Mouse (Mus musculus): ENCODE measurements around the gene Ptrh1.

The Ptrh1 gene

DNA sequence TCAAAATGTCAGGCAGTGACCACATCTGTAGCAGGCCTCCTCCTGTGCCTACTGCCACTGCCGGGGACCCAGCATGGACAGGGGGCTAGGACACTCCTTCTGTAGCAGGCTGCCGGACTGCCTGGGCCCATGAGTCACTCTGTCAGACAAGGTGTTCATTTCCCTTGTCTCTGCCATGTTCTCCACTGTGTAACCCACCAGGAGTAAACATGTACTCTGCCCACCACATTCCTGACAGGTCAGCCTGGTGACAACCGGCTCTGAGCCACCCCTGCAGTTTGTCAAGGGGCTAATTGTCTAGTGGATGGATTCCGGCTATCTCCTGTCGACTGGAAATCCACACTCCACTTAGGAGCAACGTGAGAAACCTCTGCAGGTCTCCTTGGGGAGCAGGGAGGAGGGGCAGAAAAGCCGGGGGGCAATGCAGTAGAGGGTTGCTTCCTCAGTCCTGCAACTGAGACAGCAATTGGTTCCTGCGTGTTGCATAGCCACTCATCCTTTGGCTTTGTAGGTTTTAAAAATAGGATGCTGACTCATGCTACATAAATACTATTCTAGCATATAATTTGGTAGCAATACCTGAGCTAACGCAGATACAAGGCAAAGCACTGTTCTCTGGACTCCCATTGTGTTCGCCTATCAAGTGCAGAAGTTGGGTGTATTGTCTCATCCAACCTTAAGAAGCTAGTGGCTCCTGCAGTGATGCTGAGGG is 22.8 kb downstream of the Ptrh1 start:
- no peak for DNase-seq (ENCODE audit: low spot score)

DNA sequence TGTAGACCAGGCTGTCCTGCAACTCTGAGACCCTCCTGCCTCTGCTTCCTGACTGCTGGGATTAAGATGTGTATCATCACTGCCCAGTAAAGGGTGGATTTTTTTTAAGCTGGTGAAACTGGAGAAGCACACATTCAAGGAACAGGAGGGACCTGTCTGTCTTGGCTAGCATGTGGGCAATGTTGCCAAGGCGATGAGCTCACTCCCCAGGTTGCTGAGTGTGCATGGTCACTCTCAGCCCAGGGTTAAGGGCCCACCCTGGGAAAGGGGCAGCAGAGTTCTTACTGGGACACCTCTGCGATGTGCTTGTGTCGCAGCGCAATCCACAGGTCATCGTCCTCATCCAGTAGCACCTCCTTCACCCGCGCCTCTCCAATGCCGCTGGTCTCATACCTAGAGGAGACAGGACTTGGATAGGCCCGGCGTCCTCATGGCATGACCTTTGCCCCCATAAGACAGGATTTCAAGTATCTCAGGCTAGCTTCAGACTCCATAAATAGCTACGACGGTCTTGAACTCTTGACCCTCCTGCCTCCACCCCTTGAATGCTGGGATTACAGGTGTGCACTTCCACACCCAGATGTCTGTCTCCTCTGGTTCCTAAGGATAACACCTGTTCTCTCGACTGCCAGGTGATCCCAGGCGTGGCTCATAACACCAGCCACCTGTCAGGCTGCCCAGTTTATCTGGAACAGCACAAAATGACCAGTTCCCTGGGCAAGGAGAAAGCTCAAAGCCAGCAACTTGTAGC is 33.4 kb downstream of the Ptrh1 start:
- DNase-seq (ENCODE audit: low spot score): no peak

DNA sequence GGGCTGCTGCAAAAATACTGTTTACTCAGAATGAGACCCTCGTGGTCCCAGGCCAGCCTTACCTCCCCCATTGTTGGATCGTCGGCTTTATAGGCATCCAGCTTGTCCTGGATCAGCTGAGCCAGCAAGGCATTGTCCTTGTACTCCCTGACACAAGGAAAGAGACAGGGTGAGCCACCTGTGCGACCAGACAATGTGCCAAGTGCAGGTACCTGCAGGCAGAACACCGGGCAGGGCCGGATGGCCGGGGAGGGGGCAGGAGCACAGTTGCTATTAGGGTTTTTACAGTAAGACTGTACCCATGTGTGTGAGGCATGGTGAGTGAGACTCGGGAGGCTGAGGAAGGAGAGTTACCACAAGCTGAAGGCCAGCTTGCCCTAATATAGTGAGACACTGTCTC is 36.4 kb downstream of the Ptrh1 start:
- DNase-seq (ENCODE audit: low spot score): no peak

DNA sequence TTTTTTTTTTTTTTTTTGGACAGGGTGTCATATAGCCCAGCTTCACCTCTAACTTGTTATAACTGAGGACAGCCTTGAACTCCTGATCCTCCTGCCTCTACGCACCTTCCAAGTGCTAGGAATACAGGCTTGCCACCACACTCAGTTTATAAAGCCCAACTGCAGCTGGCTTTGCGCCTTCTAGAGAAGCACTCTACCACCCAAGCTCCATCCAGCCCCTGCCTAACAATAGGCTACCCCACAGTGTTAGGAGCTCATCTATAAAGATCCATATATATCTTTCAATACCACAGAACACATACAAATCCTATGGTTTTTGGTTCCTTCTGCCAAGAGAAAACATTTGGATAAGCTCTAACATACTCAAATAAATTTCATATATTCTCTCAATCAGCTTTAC is 40.9 kb downstream of the Ptrh1 start:
- no peak for DNase-seq (ENCODE audit: low spot score)

DNA sequence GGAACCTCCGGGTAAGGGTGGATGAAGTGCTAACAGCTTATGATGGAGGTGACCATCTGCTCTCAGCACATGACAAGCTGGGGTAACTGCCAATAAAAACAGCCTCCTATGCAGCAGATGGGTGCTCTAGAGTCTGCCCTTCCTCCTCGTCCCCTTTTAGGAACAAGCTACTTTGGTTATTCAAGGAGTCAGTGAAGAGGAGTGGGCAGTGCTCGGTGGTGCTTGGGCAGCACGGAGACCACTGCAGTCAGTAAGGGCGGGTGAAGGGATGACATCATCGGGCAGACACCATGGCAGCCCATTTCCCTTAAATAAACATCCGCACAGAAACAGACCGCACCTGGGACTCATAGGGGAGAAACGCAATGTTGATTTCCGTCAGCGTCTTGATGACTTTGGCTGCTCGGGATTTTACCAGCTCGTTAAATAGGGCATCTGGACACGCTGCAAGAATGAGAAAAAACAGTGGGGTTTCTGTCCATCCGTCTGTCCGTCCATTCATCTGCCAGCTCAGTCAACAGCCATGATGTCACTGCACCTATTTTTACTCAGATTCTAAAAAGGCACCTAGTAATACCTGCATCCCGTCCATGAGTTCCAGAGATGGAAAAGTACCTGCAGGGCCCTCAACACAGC is 41.5 kb downstream of the Ptrh1 start:
- DNase-seq (ENCODE audit: low spot score): peak; percentile 71

GRCm38 (mm10) chr2:32817589-32817988 is 42.0 kb downstream of the Ptrh1 start:
- no peak for DNase-seq (ENCODE audit: low spot score)

- no peak for DNase-seq (ENCODE audit: low spot score)
Measured at GRCm38 (mm10) chr2:32818208-32818607, 42.6 kb downstream of the Ptrh1 start.

- DNase-seq (ENCODE audit: low spot score): no peak
Measured at GRCm38 (mm10) chr2:32821041-32821802, 45.6 kb downstream of the Ptrh1 start.

GRCm38 (mm10) chr2:32822643-32823042 is 47.1 kb downstream of the Ptrh1 start:
- no peak for DNase-seq (ENCODE audit: low spot score)

GRCm38 (mm10) chr2:32823153-32823552 is 47.6 kb downstream of the Ptrh1 start:
- no peak for DNase-seq (ENCODE audit: low spot score)

DNA sequence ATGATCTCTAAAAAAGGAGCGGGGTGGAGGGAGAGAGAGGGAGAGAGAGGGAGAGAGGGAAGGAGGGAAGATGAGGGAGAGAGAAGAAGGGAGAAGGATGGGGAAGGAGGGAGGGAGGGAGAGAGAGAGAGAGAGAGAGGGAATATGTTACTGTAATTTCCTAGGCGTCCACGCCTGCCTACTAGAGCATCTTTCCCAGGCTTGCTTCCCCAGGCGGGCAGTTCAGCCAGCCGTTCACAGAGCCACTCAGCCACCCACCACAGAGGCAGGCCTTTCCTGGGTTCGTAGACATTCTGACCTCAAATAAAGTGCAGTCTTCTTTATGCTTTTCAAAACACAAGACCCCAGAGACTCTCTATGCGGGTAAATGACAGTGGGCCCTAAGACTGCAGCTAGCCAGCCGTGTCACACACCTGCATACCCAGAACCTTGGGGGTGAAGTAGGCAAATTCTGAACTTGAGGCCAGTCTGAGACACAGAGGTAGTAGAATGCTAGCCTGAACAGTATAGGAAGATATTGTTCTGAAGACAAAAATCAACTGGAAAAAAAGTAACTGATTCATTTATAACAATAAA is 48.1 kb downstream of the Ptrh1 start:
- DNase-seq (ENCODE audit: low spot score): no peak

- no peak for DNase-seq (ENCODE audit: low spot score)
Measured at GRCm38 (mm10) chr2:32824181-32824580, 48.6 kb downstream of the Ptrh1 start.

DNA sequence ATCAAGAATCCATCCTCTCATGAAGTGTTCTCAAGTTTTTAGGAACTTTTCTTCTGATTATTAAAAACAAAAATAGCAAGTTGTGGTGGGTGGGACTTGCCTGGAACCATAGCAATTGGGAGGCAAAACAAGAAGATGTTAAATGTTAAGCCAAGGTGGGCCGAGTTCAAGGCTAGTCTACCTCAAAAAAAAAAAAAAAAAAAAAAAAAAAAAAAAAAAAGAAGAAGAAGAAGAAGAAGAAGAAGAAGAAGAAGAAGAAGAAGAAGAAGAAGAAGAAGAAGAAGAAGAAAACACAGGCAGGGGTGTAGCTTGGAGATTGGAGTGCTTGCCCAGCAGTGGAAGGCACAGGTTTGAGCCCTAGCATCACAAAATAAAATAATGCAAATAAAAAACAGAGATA is 49.2 kb downstream of the Ptrh1 start:
- DNase-seq (ENCODE audit: low spot score): no peak

DNA sequence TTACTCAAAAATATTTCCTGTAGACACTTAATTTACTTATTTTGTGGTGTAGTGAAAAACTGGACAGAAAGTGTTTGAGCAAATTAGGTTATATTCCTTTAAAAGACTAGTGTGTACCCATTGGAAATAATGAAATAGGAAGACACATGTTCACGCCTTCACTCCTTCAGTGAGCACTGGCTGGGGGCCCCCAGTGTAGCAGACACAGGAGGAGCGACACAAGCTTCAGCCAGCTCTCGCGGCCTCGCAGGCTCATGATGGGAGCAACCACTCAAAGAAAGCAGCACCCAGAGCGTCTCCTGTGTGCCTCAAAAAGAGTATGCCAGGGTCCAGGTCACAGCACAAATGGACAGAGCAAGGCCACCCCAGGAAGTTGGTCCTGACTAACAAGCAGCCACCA is 50.2 kb downstream of the Ptrh1 start:
- DNase-seq (ENCODE audit: low spot score): no peak
